Mouse (Mus musculus): ENCODE data around the gene E130114P18Rik.

E130114P18Rik gene

GRCm38 (mm10) chr4:97733392-97733791 lies 44.5 kb downstream of the E130114P18Rik start:
- CTCF ChIA-PET = no interaction called here

DNA sequence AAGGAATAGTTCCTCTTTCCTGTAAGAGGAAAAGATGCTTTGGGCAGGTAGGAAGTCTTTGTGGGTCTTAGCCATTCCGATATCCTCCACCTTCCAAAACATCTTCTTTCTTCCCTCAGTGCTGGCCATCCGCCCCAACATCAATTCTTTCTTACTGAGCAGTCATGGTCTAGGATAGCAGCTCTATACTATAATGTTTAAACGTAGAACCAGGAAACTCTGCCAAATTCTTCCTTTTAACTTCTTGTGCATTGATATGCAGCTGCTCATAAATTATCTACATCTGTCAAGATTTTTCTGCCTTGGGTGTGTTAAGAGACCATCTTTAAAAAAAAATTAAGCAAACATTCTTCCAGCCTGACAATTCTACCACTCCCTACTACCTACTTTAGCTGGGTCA lies 47.5 kb downstream of the E130114P18Rik start:
- ChIA-PET POLR2A (no interaction called here), CTCF (interaction anchor here in 1 of 4 experiments (0.5 kb wide), 1 partner anchor 78 kb away, joined by 3 read pairs; no protein-coding TSS in a partner anchor)

More at GRCm38 (mm10) chr4:97733392-97733791, 44.5 kb downstream of the E130114P18Rik start:
- POLR2A ChIA-PET = interaction anchor here in 1 of 4 experiments (0.6 kb wide), 1 partner anchor 347 kb away, joined by 3 read pairs; no protein-coding TSS in a partner anchor

- CTCF ChIA-PET = no interaction called here
- POLR2A ChIA-PET = no interaction called here
These were observed 47.9 kb downstream of the E130114P18Rik start for GRCm38 (mm10) chr4:97729999-97730398.

DNA sequence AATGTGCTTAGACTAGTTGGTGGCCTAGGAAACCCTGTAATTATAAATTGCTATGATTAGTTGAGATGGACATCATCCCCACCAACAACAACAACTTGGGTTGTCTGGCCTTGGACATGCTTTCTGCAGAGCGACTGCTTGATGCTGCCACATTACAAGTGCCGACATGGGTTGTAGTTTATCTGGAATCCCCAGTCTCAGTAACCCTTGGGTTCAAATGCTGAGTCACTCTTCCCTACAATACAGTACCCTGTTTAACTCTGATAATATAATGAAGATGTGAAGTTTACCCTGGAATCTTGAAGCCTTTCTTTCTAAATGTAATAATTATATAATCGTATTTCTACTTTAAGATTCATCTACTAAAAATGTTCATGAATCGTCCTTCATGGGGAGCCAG lies 49.4 kb downstream of the E130114P18Rik start:
- ChIA-PET POLR2A (no interaction called here), CTCF (no interaction called here)

DNA sequence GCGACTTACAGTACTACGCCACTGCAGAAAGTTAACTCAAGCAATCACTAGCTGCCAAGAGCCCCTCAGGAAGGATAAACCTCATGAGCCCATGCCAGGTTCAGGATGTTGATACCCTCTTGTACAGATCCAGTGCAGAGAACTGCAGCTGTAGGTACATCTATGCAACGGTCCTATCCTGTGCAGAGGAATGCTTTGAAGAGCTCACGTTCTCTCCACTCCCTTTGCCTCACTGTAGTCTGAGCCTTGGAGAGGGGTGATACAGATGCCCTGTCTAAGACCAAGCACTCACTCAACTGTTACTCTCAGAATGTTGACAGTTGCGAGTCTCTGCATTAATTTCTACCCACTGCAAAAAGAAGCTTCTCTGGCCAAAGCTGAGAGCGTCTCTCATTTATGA lies 54.5 kb downstream of the E130114P18Rik start:
- CTCF ChIA-PET = interaction anchor here in 1 of 4 experiments (0.6 kb wide), 1 partner anchor 313 kb away, joined by 3 read pairs; no protein-coding TSS in a partner anchor
- POLR2A ChIA-PET = interaction anchor here in 2 of 4 experiments (0.6 to 1.2 kb wide), 3 partner anchors 23 to 1200 kb away, joined by 3 to 4 read pairs (median 3); no protein-coding TSS in a partner anchor

DNA sequence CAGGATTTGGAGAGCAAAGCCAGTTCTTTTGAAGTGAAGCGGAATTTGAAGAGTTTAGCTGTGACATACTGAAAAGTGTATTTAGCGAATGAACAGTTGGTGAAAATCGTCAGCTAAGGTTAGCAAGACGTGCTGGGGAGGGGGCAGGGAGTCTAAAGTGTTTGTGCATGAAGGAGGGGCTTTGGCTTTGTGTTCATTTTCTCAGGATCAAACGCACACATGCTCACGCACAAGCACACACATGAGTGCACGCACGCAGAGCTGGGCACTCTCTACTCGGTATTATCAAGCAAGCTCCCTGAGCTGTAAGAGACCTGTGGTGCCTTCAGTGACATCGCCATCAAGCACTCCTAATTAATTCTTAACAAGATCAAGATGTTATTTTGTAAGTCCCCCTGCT lies 55.2 kb downstream of the E130114P18Rik start:
- ChIA-PET CTCF (no interaction called here), POLR2A (interaction anchor here in 1 of 4 experiments (0.6 kb wide), 1 partner anchor 24 kb away, joined by 3 read pairs; no protein-coding TSS in a partner anchor)

DNA sequence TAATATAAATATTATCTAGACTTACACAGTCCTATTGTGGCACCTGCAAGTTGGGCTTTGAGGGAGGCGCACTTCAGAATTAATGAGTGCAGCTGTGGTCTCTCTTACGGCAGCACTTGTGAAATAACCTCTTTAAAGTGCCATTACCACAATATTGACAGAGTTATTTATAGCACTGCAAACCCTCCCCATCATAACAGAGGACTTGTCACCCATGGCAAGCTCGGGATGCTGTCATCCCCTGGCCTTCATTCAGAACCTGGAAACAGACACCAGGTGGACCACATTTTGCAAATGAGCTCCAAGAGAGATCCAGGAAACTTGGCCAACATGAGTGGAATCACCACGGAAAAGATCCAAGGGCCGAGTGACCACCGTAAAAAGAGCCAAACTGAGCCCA lies 63.3 kb downstream of the E130114P18Rik start:
- POLR2A ChIA-PET = no interaction called here
- CTCF ChIA-PET = no interaction called here

DNA sequence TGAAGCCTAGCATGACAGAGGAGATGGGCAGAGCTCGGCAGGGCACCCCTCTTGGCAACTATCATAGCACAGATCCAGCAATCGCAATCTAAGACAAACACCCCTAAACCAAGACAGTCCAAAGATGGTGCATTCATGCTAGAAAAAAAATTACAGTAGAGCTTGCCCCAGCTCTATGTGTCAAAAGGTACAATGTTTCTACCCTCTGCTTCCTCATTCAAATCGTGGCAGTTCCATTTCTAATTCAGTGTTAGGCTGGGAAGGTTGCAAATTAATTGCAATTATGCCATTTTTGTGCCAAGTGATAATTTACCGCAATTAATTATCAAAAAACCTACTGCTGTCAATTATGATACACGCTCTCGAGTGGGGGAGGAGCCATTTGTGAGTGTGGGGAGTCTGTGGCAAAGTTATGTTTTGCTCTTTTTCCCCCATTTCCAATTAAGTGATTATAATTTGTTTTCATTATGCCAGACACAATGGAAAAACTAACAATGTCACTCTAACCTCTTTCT lies 63.7 kb downstream of the E130114P18Rik start:
- ChIA-PET POLR2A (no interaction called here), CTCF (no interaction called here)

DNA sequence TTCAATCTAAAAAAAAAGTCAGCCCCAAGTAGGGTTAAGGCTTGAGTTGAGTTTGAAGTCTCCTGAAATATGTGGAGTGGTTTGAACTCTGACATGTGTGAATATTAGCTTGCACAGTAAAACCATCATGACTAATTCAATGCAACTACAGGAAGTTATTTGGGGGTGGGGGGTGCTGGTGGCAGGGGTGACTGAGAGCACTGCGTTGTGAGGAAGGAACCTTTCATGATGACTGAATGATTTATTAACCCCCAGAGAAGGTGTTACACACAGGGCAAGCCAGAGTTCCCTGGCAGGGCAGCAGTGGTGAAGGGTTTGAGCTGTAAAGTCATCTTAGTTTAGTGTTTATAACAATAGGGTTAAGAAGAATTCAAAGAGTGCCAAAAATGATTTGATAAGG lies 65.3 kb downstream of the E130114P18Rik start:
- ChIA-PET POLR2A (no interaction called here), CTCF (no interaction called here)

DNA sequence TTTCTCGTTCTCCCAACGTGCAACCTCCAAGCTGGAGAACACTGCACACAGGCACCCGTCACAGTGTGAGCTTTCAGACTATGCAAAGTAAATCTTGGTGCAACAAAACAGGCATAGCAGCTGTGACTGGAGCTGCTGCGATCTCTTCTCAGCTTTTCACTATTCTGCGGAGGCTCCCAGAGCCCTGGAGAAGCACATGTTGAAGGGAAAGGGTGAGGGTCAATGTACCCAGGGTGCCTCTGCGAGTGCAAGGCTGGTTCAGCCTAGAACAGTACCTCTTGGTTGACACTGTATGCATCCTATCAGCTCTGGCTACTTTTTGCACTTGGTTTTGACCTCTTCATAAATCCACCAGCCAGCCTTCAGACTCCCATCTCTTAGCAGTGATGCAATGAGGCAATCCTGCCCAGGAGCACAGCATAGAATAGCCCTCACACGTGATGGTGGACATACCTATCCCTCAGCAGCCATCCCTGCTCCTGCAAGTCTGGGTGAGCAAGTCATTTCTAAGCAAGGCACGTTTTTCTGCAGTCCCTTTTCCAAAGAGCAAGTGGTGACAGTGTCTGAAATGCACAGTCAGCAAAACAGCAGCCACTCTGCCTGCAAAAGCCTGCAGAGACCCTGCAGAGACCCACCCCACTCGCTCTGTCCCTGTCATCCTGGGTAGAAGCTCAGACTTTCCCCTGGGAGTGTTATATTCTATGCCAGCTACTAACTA lies 67.7 kb downstream of the E130114P18Rik start:
- POLR2A ChIA-PET = no interaction called here
- CTCF ChIA-PET = no interaction called here

GRCm38 (mm10) chr4:97707373-97708152 lies 70.3 kb downstream of the E130114P18Rik start:
- ChIA-PET CTCF (no interaction called here), POLR2A (interaction anchor here in 1 of 4 experiments (0.5 kb wide), 1 partner anchor 26 kb away, joined by 6 read pairs; no protein-coding TSS in a partner anchor)

- ChIA-PET POLR2A (no interaction called here), CTCF (no interaction called here)
These were observed 80.9 kb downstream of the E130114P18Rik start for GRCm38 (mm10) chr4:97696684-97697615.

GRCm38 (mm10) chr4:97695414-97696040 lies 82.4 kb downstream of the E130114P18Rik start:
- ChIA-PET POLR2A (no interaction called here), CTCF (no interaction called here)

DNA sequence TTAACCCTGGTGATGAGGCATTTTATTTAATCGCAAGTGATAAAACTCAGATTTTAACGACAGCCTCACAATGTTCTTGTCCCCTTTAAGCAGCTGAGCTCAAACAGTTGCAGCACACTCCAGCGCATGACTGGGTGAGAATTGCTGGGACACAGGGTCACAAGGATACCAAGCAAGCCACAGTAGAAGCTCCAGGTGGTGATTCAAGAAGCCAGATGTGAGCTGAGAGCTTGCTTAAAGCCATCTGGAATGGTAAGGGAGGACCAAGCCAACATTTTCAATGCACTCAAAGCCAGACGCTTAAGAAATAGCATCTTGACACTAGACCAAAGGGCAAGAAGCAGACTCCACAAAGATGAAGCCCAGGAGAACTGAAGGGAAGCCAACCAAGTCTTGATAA lies 83.9 kb downstream of the E130114P18Rik start:
- POLR2A ChIA-PET = no interaction called here
- CTCF ChIA-PET = no interaction called here

DNA sequence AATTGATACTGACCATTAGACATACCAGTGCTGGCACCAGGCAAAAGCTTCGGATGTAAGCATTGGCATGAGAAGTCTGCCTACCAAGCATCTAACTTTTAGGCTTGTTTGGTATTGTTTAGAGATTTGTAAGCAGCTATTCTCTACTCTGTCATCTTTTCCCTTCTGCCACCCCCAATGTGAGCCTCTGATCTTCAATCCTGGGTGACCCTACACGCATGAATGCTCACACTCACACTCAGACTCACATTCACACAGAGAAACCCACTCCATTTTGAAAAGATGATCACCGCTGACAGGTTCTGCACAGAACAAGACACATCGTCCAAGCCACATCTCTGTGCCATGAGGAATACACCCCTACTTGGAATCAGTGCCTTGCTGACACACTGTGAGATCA lies 84.8 kb downstream of the E130114P18Rik start:
- ChIA-PET CTCF (no interaction called here), POLR2A (no interaction called here)

DNA sequence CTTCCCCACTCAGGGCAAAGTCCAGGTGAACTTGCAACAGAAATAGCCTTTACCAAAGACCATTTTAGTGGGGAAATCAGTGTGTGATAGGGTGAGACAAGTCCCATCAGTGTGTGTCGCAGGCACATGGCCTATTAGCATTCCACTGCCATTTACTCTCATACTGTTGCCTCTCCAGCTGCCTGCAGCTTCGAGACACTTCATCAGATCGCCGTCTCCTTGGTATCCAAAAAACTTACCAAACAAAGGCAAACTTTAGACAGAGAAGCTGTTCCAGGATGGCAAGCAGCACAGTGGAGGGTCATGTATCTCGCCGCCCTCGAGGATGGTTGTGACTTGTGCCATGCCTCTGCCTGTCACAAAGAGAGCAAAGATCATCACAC lies 87.5 kb downstream of the E130114P18Rik start:
- CTCF ChIA-PET = no interaction called here
- POLR2A ChIA-PET = no interaction called here

GRCm38 (mm10) chr4:97689456-97690383 lies 88.2 kb downstream of the E130114P18Rik start:
- POLR2A ChIA-PET = no interaction called here
- CTCF ChIA-PET = interaction anchor here in 1 of 4 experiments (0.6 kb wide), 1 partner anchor 114 kb away, joined by 3 read pairs; no protein-coding TSS in a partner anchor

GRCm38 (mm10) chr4:97686020-97686419 lies 91.9 kb downstream of the E130114P18Rik start:
- CTCF ChIA-PET = no interaction called here
- POLR2A ChIA-PET = no interaction called here
